Mouse (Mus musculus) ovary, adult 18-20 months (tissue): ENCODE data around the gene Armc2.

Source experiments
- DNase-seq: peaks from one replicate; pipeline ENCODE4 v3.0.0; 2022; ENCODE audit warnings: low spot score, mixed read lengths

The Armc2 gene

GRCm38 (mm10) chr10:42018016-42018949 lies at the start of gene Armc2:
Armc2 (minus strand) TSS chr10:42018442.
- peak; percentile 57 for DNase-seq

- no peak for DNase-seq
Measured at GRCm38 (mm10) chr10:42064446-42064845, 46.2 kb upstream of the Armc2 start.

- no peak for DNase-seq
Measured at GRCm38 (mm10) chr10:42059522-42059921, 41.3 kb upstream of the Armc2 start.

GRCm38 (mm10) chr10:42057746-42058145 lies 39.5 kb upstream of the Armc2 start:
- DNase-seq: no peak

- DNase-seq: no peak
Measured at GRCm38 (mm10) chr10:42057231-42057601, 39.0 kb upstream of the Armc2 start.

GRCm38 (mm10) chr10:42056486-42057230 lies 38.4 kb upstream of the Armc2 start:
- no peak for DNase-seq

GRCm38 (mm10) chr10:42055224-42056165 lies 37.3 kb upstream of the Armc2 start:
- DNase-seq: no peak

- DNase-seq: no peak
Measured at GRCm38 (mm10) chr10:42051069-42051468, 32.8 kb upstream of the Armc2 start.

- DNase-seq: no peak
Measured at GRCm38 (mm10) chr10:42048648-42049047, 30.4 kb upstream of the Armc2 start.

GRCm38 (mm10) chr10:42044574-42044973 lies 26.3 kb upstream of the Armc2 start:
- no peak for DNase-seq

- no peak for DNase-seq
Measured at GRCm38 (mm10) chr10:42043307-42043706, 25.1 kb upstream of the Armc2 start.

- DNase-seq: no peak
Measured at GRCm38 (mm10) chr10:42042881-42043280, 24.6 kb upstream of the Armc2 start.

GRCm38 (mm10) chr10:42042087-42042486 lies 23.8 kb upstream of the Armc2 start:
- DNase-seq: no peak

- peak; percentile 42 for DNase-seq
Measured at GRCm38 (mm10) chr10:42038571-42038970, 20.3 kb upstream of the Armc2 start.

GRCm38 (mm10) chr10:42037301-42037870 lies 19.1 kb upstream of the Armc2 start:
- DNase-seq: no peak

GRCm38 (mm10) chr10:42036846-42037245 lies 18.6 kb upstream of the Armc2 start:
- no peak for DNase-seq

- no peak for DNase-seq
Measured at GRCm38 (mm10) chr10:42033571-42033970, 15.3 kb upstream of the Armc2 start.

GRCm38 (mm10) chr10:42031021-42031420 lies 12.8 kb upstream of the Armc2 start:
- DNase-seq: peak; percentile 89

- no peak for DNase-seq
Measured at GRCm38 (mm10) chr10:42029502-42029901, 11.3 kb upstream of the Armc2 start.

- no peak for DNase-seq
Measured at GRCm38 (mm10) chr10:42027337-42027736, 9.1 kb upstream of the Armc2 start.

GRCm38 (mm10) chr10:42024406-42024805 lies 6.2 kb upstream of the Armc2 start:
- DNase-seq: no peak

- no peak for DNase-seq
Measured at GRCm38 (mm10) chr10:42021536-42021935, 3.3 kb upstream of the Armc2 start.
